Mouse (Mus musculus) intestine, embryonic 16.5 days (tissue): ENCODE data around the gene Lpp. TPM values are rescaled to one million over a fixed set of nuclear protein-coding genes. Genes with fewer than 3 reads are reported as not detected.
A peak's percentile ranks its signal among the peaks of the same experiment; 100 is the strongest.

Experiments
- ATAC-seq: fragments of 200-750 bp; cut with Nextera tagmentation; 2 replicates; pipeline ENCODE4 v1.8.0; 2017; ENCODE audit warnings: moderate TSS enrichment, moderate library complexity
- H3K27ac ChIP-seq: fragments of 300-500 bp; sonication (generic); 2 replicates; pipeline ENCODE4 v1.5.1; 2014; ENCODE audit warnings: mild to moderate bottlenecking, low read length
- H3K27me3 ChIP-seq: fragments of 300-500 bp; sonication (generic); replicated peaks from 2 replicates; pipeline ENCODE4 v1.6.1; 2014; ENCODE audit warnings: low read length, control low read depth, mixed read lengths; ENCODE audit not compliant: control insufficient read depth, insufficient read depth
- H3K36me3 ChIP-seq: fragments of 300-500 bp; sonication (generic); 2 replicates; pipeline ENCODE4 v1.6.1; 2014; ENCODE audit warnings: low read length, control low read depth; ENCODE audit not compliant: control insufficient read depth, insufficient read depth
- H3K4me1 ChIP-seq: fragments of 300-500 bp; sonication (generic); 2 replicates; pipeline ENCODE4 v1.6.1; 2014; ENCODE audit warnings: low read length, control low read depth, mixed read lengths; ENCODE audit not compliant: control insufficient read depth, insufficient read depth
- H3K4me2 ChIP-seq: fragments of 300-500 bp; sonication (generic); 2 replicates; pipeline ENCODE4 v1.6.1; 2014; ENCODE audit warnings: low read depth, low read length, control low read depth
- H3K4me3 ChIP-seq: fragments of 300-500 bp; sonication (generic); 2 replicates; pipeline ENCODE4 v1.5.1; 2014; ENCODE audit warnings: mild to moderate bottlenecking, low read length
- H3K9ac ChIP-seq: fragments of 300-500 bp; sonication (generic); 2 replicates; pipeline ENCODE4 v1.6.1; 2014; ENCODE audit warnings: low read depth, low read length
- H3K9me3 ChIP-seq: fragments of 300-500 bp; sonication (generic); 2 replicates; pipeline ENCODE4 v1.6.1; 2016; ENCODE audit warnings: low read length, control low read depth; ENCODE audit not compliant: control insufficient read depth
- WGBS: fragments of 180-500 bp; shearing (Covaris S2); extraction: QIAGEN DNeasy Blood & Tissue Kit; methylation state at CpG from one replicate; pipeline ENCODE4 v1.1.7; 2014; 5-methylcytosine and 5-hydroxymethylcytosine counted together
- polyA plus RNA-seq: library from polyadenylated mRNA; unstranded; fragments of >200 nt; fragmentation: Nextera tagmentation; extraction: Ambion mirVana; gene quantifications from 2 replicates; pipeline ENCODE4 v1.2.1, GENCODE M21; 2015

The Lpp gene
- polyA plus RNA-seq, 1 experiment from 2014 or later, result 64.7 TPM

- Histone ChIP-seq H3K9ac (no peak overlapping the region), H3K27me3 (no peaks in the 10 kb centered on the region), H3K4me1 (no peaks in the 10 kb centered on the region), H3K9me3 (no peaks in the 10 kb centered on the region), H3K4me2 (no peak overlapping the region), H3K27ac (no peak overlapping the region), H3K4me3 (no peak overlapping the region), H3K36me3 (0 out of 2 replicates have a peak, but pooled peaks cover 2% of the 10 kb centered on the region)
- no peak for ATAC-seq
- WGBS, result 86% methylated on average over 4 of the region's 4 CpGs
These were observed 589.5 kb downstream of the Lpp start for GRCm38 (mm10) chr16:24982828-24983227.

GRCm38 (mm10) chr16:24990331-24990730 is 597.0 kb downstream of the Lpp start:
- no peaks in the 10 kb centered on the region for H3K9me3 ChIP-seq
- 85% methylated on average over 11 of the region's 11 CpGs for WGBS
- H3K9ac ChIP-seq, result no peak overlapping the region
- H3K4me3 ChIP-seq, result no peak overlapping the region
- no peak overlapping the region for H3K27ac ChIP-seq
- no peaks in the 10 kb centered on the region for H3K36me3 ChIP-seq
- peaks cover 3% of the 10 kb centered on the region; the same call in 1 of the 2 replicates for H3K4me1 ChIP-seq
- no peak for ATAC-seq
- no peaks in the 10 kb centered on the region for H3K27me3 ChIP-seq
- H3K4me2 ChIP-seq, result no peak overlapping the region

GRCm38 (mm10) chr16:24991059-24991541 is 597.8 kb downstream of the Lpp start:
- no peak overlapping the region for H3K27ac ChIP-seq
- ATAC-seq, result no peak
- H3K4me1 ChIP-seq, result peaks cover 3% of the 10 kb centered on the region; the same call in 1 of the 2 replicates

GRCm38 (mm10) chr16:24991995-24992394 is 598.7 kb downstream of the Lpp start:
- Histone ChIP-seq H3K4me2 (no peak overlapping the region), H3K4me3 (no peak overlapping the region), H3K27me3 (no peaks in the 10 kb centered on the region), H3K27ac (0 out of 2 replicates have a peak overlapping the region, but pooled peaks have one; percentile 17), H3K9me3 (no peaks in the 10 kb centered on the region), H3K36me3 (no peaks in the 10 kb centered on the region), H3K9ac (no peak overlapping the region), H3K4me1 (peaks cover 3% of the 10 kb centered on the region; the same call in 1 of the 2 replicates)
- 49% methylated on average over 3 of the region's 3 CpGs for WGBS
- no peak for ATAC-seq

More at GRCm38 (mm10) chr16:24991059-24991541, 597.8 kb downstream of the Lpp start:
- Histone ChIP-seq H3K9me3 (no peaks in the 10 kb centered on the region), H3K9ac (no peak overlapping the region), H3K4me2 (no peak overlapping the region), H3K27me3 (no peaks in the 10 kb centered on the region), H3K4me3 (no peak overlapping the region), H3K36me3 (no peaks in the 10 kb centered on the region)
- 86% methylated on average over 10 of the region's 10 CpGs for WGBS

GRCm38 (mm10) chr16:24992494-24992893 is 599.2 kb downstream of the Lpp start:
- Histone ChIP-seq H3K4me3 (no peak overlapping the region), H3K36me3 (no peaks in the 10 kb centered on the region), H3K9me3 (no peaks in the 10 kb centered on the region), H3K27ac (peak overlapping the region; percentile 39), H3K9ac (no peak overlapping the region), H3K27me3 (no peaks in the 10 kb centered on the region), H3K4me2 (no peak overlapping the region), H3K4me1 (peaks cover 3% of the 10 kb centered on the region; the same call in 1 of the 2 replicates)
- no peak for ATAC-seq
- 77% methylated on average over 11 of the region's 11 CpGs for WGBS

GRCm38 (mm10) chr16:25010980-25011877 is 617.9 kb downstream of the Lpp start:
- Histone ChIP-seq H3K27ac (no peak overlapping the region; the same call in 1 of the 2 replicates), H3K27me3 (no peaks in the 10 kb centered on the region), H3K4me2 (no peak overlapping the region), H3K4me3 (no peak overlapping the region), H3K36me3 (no peaks in the 10 kb centered on the region), H3K4me1 (peaks cover 4% of the 10 kb centered on the region; the same call in 1 of the 2 replicates), H3K9ac (no peak overlapping the region), H3K9me3 (no peaks in the 10 kb centered on the region)
- 61% methylated on average over 5 of the region's 5 CpGs for WGBS
- ATAC-seq, result no peak

- Histone ChIP-seq H3K9me3 (no peaks in the 10 kb centered on the region), H3K4me1 (peaks cover 6% of the 10 kb centered on the region; the same call in 1 of the 2 replicates), H3K27me3 (no peaks in the 10 kb centered on the region), H3K36me3 (no peaks in the 10 kb centered on the region), H3K27ac (no peak overlapping the region), H3K4me2 (no peak overlapping the region), H3K9ac (no peak overlapping the region), H3K4me3 (no peak overlapping the region)
- WGBS, result 89% methylated on average over 3 of the region's 3 CpGs
- no peak for ATAC-seq
These were observed 619.6 kb downstream of the Lpp start for GRCm38 (mm10) chr16:25012938-25013337.

- 78% methylated on average over 4 of the region's 4 CpGs for WGBS
- Histone ChIP-seq H3K36me3 (no peaks in the 10 kb centered on the region), H3K9ac (no peak overlapping the region), H3K9me3 (no peaks in the 10 kb centered on the region), H3K4me3 (no peak overlapping the region), H3K4me2 (no peak overlapping the region), H3K4me1 (peaks cover 5% of the 10 kb centered on the region; the same call in 1 of the 2 replicates), H3K27me3 (no peaks in the 10 kb centered on the region), H3K27ac (no peak overlapping the region)
- ATAC-seq, result no peak
These were observed 623.0 kb downstream of the Lpp start for GRCm38 (mm10) chr16:25016261-25016836.

- Histone ChIP-seq H3K36me3 (no peaks in the 10 kb centered on the region), H3K9me3 (no peaks in the 10 kb centered on the region)
- no peak for ATAC-seq
These were observed 623.7 kb downstream of the Lpp start for GRCm38 (mm10) chr16:25017046-25017445.

More at GRCm38 (mm10) chr16:25017046-25017445, 623.7 kb downstream of the Lpp start:
- Histone ChIP-seq H3K9ac (no peak overlapping the region), H3K27me3 (no peaks in the 10 kb centered on the region), H3K27ac (no peak overlapping the region), H3K4me1 (peaks cover 2% of the 10 kb centered on the region; the same call in 1 of the 2 replicates), H3K4me2 (no peak overlapping the region), H3K4me3 (no peak overlapping the region)
